Mouse (Mus musculus) urinary bladder, postnatal 10 days (tissue): ENCODE measurements at regions not wholly inside any gene's neighbourhood (a gene's known extent, or its start where the extent isn't known, plus 50 kb on each side); places are given as distances from the start of the nearest gene placed in this dataset.

Experiments
- DNase-seq: peaks from one replicate; pipeline ENCODE4 v3.0.0; 2022; ENCODE audit warnings: low spot score

DNA sequence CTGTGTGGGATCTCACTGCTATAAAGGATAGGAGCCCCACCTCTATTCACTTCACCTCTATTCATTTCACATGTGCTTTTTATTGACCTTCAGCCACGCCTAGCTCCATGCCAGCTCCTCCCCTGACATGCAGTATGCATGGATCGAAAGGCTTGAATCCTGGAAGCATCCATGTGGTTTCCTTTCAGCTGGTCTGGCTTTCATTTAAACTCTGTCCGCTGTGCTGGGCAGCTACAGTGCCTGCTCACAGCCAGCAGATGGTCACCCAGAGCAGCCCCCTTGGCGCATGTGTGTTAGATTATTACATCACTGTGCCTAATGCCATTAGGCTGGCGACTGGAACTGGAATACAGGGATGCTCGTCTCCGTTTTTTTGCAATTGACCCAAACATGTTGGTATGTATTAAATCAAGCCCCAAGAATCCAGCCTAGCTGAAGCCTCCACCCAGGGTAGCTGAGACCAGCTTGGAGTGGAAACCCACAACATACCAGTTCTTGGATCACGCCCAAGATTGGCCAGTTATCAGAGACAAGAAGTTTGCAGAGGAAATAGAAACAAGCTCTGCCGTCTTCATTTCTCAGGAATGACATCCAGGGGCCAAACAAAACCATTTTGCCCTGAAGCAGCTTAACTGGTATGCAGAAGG is 113.2 kb downstream of the Inhbb start:
- DNase-seq, result no peak

DNA sequence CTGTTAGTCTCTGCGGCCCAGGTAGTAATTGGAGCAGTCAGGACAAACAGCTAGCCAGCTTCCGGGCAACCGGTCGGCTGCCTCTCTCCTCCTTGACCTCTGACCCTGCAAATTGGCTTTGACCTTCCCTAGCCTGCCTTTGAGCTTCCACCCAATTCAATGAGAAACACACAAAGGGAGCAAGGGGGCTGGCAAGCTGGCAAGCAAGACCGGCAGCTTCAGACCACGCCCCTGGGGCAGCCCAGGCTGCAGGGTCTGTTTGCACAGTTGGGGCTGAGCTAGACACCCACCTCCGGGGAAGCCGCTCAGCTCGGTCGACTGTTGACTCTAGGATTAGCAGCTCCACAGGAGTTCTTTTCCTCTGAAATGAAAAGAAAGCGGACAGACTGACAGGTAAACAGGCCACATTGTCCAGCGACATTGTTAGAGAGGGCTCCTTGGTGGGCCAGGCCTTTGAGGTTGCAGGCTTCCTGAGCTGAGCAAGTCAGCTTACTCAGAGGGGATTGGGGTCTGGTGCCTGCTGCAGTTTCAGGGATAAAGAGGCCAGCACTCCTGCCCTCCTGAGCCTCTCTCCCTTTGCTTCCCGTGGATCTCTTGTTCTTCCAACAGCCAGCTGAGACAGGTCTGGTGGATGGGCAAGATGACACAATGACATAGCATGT is 116.6 kb downstream of the Inhbb start:
- no peak for DNase-seq

DNA sequence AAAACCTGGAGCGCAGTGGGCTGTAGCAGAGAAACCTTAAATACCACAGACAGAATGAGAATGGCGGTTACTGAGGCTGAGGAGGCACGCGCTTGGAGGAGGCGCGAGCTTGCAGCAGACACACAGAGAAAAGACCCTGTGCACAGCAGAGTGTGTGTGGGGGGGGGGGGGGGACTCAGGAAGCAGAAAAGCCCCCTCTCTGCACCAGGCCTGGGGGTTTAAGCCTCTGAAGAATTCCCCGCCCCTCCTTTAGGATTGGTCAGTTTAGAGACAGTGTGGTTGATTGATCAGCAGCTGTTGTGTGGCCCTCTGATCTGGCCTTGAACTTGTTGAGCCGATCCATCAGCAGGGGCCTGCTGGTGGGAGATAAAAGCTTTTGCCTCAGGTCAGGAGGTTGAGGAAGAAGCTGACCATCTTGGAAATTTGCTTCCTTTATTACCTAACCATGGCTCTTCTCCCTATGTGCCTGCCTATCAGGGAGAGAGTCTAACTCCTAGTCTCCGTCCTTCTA is 117.5 kb downstream of the Inhbb start:
- DNase-seq, result no peak

DNA sequence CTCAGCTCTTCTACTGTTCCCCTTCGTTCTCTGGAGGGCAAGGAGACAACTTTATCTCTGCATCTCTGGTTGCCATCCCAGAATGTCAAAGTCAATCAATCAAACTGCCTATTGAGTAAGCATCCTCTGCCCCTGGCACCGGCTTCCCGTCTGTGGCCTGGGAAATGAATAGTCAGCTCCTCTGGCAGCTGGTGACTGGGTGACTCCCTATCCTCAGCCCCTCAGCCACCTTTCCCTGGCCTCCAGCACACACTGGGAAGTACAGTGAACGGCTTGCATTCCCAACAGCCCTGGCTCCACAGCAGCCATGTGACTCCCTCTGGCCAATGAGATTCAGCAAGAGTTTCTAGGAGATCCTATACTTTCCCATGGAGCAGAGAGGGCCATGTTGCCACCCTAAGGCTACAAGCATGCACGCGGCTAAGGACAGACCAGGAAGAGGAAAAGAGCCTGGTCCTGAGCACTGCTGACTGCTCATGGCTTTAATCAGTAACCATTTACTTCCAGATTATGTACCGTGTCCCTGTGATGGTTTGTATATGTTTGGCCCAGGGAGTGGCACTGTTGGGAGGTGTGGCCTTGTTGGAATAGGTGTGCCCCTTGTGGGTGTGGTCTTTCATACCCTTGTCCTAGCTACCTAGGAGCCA is 119.6 kb downstream of the Inhbb start:
- DNase-seq, result no peak

DNA sequence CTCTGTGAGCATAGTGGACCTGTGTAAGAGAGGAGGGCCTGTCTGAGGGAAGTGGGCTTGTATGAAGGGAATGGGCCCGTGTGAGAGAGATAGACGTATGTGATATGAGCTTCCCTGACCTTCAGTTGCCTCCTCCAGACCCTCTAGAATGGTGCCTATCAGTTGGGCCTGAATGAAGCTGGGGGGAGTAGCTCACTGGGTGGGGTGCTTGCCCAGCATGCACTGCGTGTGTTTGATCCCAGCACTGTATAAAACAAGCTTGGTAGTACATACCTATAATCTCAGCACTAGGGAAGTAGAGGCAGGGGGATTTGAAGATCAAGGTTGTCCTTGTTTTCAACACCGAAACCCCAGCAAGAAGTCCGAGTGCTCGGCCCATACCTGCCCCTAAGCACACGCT is 120.1 kb downstream of the Inhbb start:
- DNase-seq, result no peak

DNA sequence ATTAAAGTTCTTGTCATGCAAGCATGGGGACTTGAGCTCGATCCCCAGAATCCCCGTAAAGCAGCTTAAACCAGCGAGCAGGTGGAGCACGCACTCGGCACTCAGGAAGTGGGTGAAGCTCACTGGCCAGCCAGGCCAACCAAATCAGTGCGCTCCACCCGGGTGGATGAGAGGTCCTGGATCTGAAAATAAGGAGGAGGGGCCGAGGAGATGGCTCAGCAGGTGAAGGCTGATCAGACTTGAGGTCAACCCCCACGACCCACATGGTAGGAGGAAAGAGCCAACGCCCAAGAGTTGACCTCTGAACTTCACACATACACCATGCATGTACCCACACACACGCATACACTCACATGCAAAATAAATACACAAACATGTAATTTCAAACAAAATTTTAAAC is 120.8 kb downstream of the Inhbb start:
- DNase-seq, result no peak

DNA sequence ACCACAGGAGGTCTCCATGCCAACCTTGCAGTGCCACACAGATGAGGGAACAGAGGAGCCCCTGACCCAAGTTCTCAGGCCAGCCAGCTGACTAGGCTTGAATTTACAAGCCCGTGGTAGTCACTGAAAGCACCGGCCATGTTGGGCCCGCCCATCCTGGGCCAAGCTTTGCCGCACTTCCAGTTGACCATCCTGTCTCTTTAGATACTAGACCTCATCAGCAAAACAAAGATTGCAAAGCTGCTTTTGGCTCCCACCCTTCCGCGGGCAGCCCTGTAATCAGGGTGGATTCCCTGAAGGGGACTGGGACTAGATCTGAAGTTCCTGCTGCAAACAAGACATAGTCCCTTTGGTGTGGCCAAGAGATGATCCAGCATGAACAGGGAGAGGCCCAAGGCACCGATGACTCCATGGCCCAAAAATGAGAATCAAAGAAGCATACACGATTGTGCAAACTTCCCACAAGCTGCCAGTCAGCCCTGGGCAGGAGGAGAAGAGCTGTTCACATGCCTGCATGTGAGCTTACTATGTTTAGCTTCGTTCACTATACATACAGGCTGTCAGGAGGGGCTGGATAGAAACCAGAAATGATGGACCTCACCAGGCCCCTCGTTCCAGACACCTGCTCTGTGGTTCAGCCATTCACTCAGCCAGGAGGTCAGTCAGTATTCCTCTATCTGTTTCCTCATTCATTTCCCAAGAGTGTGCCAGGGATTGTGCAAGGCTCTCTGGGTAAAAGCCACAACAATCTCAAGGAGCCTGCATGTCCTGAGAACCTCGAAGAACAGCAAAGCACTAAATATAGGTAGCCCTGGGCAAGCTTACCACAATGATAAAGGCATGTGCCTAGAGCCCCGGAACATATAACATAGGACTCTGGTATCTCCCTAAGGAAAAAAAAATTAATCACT is 122.0 kb downstream of the Inhbb start:
- no peak for DNase-seq

DNA sequence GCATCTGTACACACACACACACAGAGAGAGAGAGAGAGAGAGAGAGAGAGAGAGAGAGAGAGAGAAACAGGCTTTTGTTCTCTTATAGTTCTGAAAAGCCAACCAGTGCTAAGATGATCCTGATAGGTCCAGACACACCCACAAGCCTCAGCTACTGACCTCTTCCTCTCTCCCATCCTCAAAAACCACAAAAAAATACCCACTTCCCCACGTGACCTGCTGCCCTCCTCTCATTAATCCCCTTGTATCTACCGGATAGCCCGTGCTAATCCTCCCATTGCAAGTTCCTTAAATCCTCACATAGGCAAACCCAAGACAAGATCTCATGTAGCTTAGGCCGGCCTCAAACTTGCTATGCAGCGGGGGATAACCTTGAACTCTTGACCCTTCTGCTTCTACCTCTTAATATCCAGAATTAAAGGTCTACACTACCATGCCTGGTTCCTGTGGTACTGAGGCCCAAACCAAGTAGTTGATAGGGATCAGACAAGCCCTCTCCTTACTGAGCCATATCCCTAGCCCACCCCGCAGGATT is 123.3 kb downstream of the Inhbb start:
- no peak for DNase-seq

DNA sequence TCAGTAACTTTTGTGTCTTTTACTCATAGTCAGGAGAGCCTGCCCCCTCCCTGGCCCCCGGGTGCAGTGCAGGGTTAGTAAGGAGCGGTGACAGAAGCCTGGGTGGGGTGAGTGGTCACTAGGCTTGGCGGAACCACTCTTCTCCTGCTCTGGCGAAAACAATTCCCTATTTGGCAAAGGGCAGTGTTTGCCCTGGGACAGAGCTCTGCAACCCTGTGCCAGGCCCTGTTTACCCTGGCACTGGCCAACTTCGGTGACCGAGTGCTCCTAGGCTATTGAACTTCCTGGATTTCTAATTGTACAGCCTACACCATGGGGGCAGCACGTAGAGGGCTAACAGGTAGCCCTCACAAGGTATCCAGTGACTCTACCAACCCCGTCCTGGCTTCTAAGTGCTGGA is 126.9 kb downstream of the Inhbb start:
- DNase-seq, result no peak

DNA sequence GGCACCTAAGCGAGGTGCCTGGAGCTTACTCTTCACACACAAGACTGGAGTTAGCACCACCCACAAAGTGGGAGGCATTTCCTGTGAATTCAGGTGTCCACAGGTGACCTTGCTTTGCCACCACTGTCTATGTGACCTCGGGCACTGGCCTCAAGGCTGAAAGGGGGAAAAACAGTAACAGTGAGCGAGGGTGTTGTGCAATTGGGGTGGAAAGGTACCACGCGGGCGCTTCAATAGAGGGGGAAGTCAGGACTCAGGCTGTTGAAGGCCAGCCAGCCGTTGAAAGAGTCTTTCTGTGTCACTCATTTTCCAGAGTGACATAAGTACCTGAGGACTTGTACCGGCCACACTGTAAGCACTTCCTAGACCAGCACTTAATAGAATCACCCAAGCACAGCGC is 128.2 kb downstream of the Inhbb start:
- DNase-seq, result no peak

DNA sequence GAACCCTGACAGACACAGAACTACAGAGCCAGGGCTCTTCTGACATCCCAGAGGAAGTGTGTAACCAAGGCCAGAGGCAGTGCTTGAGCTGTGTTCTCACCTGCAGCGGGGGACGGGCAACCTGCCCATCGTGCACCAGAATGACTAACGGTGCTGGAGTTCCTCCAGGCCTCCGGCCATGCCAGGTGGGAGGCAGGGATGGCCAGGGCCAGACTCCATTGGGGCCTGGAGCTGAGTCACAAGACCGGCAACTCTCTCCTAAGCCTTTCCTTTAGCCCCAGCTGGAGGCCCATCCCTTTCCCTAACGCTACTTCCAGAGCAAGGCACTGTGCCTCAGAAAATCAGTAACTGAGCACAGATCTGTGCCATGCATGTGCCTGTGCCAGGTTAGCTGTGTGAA is 129.8 kb downstream of the Inhbb start:
- no peak for DNase-seq

DNA sequence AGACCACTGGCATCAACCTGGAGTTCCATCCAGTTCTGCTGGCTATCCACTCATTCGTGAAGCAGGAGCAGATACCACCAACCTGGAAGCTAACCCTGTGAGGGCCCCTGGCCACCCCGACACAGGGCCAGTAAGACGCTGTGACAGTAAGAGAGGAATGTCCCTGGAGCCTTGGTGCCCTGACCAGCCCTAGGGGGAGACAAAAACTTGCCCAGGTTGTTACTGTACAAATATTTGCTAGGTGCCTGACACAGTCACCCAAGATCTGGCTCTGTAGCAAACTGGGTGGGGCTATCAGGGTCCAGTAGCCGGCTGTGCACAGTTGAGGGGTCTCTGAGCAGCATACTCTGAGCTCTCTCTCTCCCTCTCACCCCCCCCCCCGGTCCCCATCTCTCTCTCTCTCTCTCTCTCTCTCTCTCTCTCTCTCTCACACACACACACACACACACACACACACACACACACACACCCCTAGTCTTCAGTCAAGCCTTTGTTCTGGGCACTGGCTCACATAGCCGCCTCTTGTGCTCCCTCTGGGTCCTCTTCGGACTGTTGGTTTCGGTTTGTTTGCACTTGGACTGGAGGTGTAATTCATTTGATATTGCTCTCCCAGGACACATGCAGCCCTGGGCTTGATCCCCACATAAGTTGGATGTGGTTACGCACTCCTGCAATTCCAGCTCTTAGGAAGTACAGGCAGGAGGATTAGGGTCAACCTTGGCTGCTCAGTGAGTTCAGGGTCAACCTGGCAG is 131.7 kb downstream of the Inhbb start:
- DNase-seq, result no peak

DNA sequence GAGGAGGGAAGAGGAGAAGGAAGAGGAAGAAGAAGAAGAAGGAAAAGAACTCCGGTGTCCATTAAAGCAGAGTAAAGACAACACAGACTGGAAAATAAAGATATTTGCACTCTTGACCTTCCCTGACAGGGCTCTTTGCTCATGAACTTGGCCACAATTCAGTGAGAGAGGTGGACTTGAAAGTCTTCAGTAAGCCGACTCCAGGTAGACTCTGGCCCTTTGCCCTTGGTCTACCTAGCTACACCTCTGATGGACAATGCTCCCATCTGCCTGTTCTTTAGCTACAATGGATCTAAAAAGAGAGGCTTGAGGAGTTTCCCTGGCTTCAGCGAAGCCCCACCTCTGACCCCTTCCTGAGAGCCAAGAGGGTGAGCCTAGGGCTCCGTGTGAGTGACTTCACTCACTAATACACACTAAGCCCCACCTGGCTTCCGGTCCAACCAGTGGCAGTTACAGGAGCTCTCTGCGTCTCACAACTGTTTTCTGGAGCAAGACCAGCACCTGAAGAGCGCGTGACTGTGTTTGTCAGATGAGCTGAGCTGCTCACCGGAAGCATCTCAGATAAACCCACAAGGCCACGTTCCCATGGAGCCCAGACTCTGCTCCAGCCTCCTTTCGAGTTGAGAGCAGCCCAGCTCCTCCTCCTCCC is 132.4 kb downstream of the Inhbb start:
- no peak for DNase-seq

DNA sequence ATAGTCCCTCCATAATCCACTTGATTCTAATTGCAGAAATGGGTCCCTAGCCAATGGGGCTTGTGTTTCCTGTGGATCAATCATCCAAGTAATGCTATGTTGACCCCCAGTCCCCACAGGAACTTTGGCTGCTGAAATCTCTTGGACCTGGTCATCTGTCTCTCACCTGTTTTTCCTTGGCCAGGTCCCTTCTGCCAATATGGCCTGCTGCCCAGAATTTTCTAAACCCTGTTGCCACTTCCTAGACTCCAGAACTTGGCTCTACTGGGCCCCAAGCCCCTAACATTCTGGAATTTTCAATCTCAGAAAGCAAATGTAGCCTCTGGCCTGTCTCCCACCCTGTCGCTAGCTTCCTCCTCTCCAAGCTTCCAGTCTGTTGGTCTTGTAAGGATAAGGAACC is 139.6 kb downstream of the Inhbb start:
- DNase-seq, result no peak

DNA sequence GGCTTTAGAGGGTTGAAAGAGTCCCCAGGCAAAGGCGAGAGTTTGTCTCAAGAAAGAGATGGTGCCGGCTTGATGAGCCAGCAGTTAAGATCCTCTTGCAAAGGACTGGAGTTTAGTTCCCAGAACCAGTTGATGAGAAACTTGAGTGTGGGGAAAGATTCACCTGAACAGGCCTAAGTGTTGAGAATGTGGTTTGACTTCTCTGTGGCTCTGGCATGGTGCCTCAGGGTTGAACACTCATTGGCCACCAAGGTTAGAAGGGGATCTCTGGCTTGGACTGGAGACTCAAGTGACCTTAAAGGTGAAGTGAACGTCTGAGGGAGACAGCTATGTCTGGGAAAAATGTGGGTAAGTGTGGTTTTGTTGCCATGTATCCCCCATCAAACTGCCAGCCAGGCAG is 142.8 kb downstream of the Inhbb start:
- DNase-seq, result no peak

DNA sequence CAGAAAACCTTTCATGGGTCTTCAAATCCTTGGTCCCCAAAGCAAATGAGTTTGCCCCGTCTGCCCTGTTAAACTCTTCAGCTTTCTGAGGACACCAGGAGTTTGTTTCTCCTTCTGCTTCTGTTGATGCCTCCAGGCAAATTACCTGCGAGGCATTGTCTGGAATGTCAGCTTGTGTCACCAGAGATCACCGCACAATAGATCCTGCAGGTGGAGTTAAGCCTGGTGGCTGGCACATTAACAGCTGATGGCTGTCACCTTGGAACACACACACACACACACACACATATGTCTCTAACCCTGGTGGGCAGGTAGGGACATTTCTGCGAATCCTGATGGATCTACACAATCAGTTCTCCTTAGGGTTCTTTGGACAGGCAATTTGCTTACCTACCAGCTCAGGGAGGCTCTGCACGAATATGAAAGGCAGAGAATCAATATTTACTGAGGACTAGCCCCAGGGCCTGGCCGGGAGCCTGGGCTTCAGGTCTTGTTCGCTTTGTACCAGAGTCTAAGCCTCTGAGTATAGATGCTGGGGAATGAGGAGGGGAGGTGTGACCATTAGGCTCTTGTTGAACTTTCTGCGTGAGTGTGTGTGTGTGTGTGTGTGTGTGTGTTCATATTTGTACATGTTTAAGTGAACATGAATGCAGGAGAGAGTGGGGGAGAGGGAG is 143.4 kb downstream of the Inhbb start:
- no peak for DNase-seq

DNA sequence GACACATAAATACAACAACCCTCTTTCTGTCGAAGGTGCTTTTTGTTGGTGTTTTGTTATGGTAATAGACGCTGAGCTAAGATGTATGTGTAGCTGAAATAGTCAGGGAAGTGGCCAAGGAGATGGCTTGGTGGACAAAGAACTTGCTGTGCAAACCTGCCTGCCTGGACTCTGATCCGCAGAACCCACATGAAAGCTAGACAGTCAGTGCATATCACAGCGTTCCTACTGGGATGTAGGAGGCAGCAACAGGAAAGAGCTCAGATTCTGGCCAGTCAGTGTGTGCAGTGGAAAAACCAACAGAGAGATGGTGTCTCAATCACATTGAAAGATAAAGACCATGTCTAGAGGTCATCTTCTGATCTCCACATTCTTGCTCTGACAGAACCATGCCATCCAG is 144.1 kb downstream of the Inhbb start:
- DNase-seq, result no peak

DNA sequence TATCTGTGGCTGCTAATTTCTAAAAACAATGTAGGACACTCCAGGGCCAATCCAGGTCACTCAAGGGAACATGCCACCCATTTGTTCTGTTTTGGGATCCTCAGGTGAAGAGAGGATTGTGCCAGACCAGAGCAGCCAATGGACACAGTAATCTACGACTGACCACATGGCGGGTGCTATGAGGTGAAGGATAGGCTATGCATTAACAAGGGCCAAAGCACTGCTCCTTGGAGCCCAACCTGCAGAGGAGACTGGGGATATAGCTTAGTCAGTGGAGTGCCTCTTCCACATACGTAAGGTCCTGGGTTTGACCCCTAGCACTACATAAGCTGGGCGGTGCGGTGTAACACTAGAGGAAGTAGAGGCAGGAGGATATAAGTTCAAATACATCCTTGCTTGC is 156.0 kb downstream of the Inhbb start:
- no peak for DNase-seq

DNA sequence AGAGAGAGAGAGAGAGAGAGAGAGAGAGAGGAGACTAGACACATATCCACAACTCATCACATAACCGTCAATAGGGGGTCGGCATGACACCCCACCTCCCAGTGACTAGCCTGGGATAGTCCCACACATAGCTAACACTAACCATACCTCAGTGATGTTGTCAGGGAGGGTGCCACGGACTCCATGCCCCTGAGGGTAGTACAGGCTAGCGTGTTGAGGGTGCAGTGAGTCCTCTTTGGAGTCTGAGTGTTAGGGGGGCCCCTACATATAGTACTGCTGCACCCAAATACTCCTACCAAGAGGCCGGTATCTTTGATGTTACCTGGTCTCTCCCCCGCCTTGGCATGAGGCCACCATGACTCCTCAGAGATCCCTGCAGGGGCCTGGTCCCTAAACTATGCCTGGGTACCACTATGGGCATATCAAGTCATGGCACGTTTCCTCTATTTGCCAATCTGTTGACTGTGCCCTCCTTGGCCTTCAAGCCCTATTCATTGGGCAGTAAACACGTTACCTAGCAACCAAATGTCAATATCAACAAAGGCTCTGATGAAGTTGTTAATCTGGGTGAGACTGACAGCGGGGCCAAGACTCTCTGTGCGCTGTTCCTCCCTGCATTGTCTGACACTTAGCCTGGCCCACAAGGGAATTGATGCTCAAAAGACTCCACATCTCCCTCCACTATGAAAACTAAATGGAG is 156.7 kb downstream of the Inhbb start:
- no peak for DNase-seq

DNA sequence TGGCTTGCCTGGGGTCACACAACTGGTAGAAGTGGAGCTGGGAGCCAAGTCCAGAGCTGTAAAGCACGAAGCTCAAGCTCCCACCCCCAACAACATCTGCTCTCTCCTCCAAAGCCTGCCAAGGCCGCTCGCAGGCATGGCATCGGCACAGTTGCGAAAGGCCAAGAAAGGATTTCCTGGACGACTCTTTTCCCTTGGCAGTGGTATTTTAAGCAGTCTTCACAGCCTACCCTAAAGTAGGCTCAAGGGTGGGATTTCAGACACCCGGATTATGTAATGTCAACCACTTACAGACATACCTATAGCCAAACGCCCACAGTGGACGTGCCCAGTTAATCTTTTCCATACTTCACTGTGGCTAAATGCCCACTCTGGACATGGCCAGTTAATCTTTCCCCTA is 162.6 kb downstream of the Inhbb start:
- no peak for DNase-seq
